Mouse (Mus musculus) thymus, adult 2 months (tissue): Measurements from ENCODE around the gene Atxn2l. TPM values are rescaled to one million over a fixed set of nuclear protein-coding genes. Genes with fewer than 3 reads are reported as not detected.
A peak's percentile ranks its signal among the peaks of the same experiment; 100 is the strongest.

Experiments
- DNase-seq: peaks from one replicate; pipeline ENCODE4 v3.0.0; 2021
- H3K27ac ChIP-seq: fragments of 200-500 bp; 2 replicates; pipeline ENCODE4 v1.5.1; 2012; ENCODE audit warnings: low read length, control low read depth; ENCODE audit not compliant: control insufficient read depth, insufficient read depth
- H3K27me3 ChIP-seq: fragments of 200-500 bp; 2 replicates; pipeline ENCODE4 v1.6.1; 2012; ENCODE audit warnings: mild to moderate bottlenecking, low read length, moderate library complexity, mixed read lengths; ENCODE audit not compliant: control insufficient read depth, insufficient read depth
- H3K36me3 ChIP-seq: fragments of 200-500 bp; 2 replicates; pipeline ENCODE4 v1.6.1; 2012; ENCODE audit warnings: mild to moderate bottlenecking, low read length, moderate library complexity; ENCODE audit not compliant: control insufficient read depth, insufficient read depth
- H3K4me1 ChIP-seq: fragments of 200-500 bp; replicated peaks from 2 replicates; pipeline ENCODE4 v1.6.1; 2012; ENCODE audit warnings: low read length; ENCODE audit not compliant: control insufficient read depth, insufficient read depth
- H3K4me3 ChIP-seq: fragments of 200-500 bp; 2 replicates; pipeline ENCODE4 v1.5.1; 2012; ENCODE audit warnings: mild to moderate bottlenecking, low read length, control low read depth, moderate library complexity; ENCODE audit not compliant: control insufficient read depth, insufficient read depth
- CTCF ChIP-seq: fragments of 200-500 bp; IDR thresholded peaks from 2 replicates; pipeline ENCODE4 v1.5.1; 2012; ENCODE audit warnings: mild to moderate bottlenecking, control low read depth, low read length, moderate library complexity, borderline replicate concordance; ENCODE audit not compliant: control insufficient read depth, poor library complexity, insufficient read depth; ENCODE audit errors: extremely low read depth
- POLR2A ChIP-seq: fragments of 200-500 bp; IDR thresholded peaks from 2 replicates; pipeline ENCODE4 v1.6.1; 2012; ENCODE audit warnings: mild to moderate bottlenecking, low read length, control low read depth, moderate library complexity; ENCODE audit not compliant: control insufficient read depth, poor library complexity, insufficient read depth; ENCODE audit errors: extremely low read depth
- WGBS: fragments of 180-500 bp; shearing (Covaris S2); methylation state at CpG from one replicate; pipeline ENCODE4 v1.1.7; 2018; 5-methylcytosine and 5-hydroxymethylcytosine counted together
- polyA plus RNA-seq: library from polyadenylated mRNA; depleted of rRNA; stranded (reverse); fragments of >200 nt; gene quantifications from 2 replicates; pipeline ENCODE4 v1.2.3, GENCODE M21; 2012; rRNA removed

Atxn2l gene
- 563 and 715 TPM in 2 replicates for polyA plus RNA-seq

DNA sequence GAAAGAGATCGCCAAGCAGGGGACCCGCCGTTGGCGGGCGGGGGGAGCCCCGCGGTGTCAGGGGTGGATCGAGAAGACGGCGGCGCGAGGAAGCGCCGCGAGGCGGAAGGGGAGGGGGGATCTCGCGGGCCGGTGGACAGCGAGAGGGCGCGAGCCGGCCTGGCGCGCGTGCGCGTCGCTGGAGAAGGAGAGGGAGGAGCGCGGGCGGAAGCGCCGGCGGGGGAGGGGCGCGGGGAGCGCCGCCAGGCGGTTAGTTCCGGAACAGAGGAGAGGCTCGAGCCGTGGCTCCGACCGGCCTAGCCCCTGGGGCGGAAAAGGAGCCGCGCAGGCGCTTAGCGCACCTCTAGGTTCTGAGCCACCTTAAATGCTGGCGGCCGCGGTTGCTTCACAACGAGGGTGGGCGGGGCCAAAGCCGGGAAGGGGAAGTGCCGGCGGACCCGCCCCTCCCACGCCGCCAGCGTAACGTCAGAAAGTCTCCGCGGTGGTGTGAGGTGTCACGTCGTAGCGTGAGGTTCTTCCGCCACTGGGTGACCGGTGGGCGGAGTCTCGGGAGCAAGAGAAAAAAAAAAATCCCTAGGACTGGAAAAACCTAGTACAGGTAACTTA, at the start of gene Atxn2l:
TSS of gene Atxn2l (minus strand) at position 165 of the 606 bp plus-strand sequence.
- WGBS = under 1% methylated on average over 69 of the region's 72 CpGs
- Histone ChIP-seq H3K4me1 (peaks cover 2% of the 10 kb centered on the region; the same call in 1 of the 2 replicates), H3K36me3 (peaks cover 28% of the 10 kb centered on the region), H3K4me3 (peak within 1 kb of the TSS; percentile 87), H3K27ac (peak within 1 kb of the TSS; percentile 88), H3K27me3 (no peaks in the 10 kb centered on the region)
- peak; percentile 81 for TF ChIP-seq CTCF
- peak; percentile 78 for TF ChIP-seq POLR2A
- peak; percentile 97 for DNase-seq

- 95% methylated on average over 2 of the region's 2 CpGs for WGBS
- Histone ChIP-seq H3K27me3 (no peaks in the 10 kb centered on the region), H3K4me3 (no peak overlapping the region), H3K36me3 (peaks cover 50% of the 10 kb centered on the region), H3K4me1 (no peaks in the 10 kb centered on the region), H3K27ac (no peak overlapping the region)
- DNase-seq = no peak
- no peak for TF ChIP-seq POLR2A
- no peak for TF ChIP-seq CTCF
Measured at GRCm38 (mm10) chr7:126545631-126546030, 42.4 kb upstream of the Atxn2l start.

DNA sequence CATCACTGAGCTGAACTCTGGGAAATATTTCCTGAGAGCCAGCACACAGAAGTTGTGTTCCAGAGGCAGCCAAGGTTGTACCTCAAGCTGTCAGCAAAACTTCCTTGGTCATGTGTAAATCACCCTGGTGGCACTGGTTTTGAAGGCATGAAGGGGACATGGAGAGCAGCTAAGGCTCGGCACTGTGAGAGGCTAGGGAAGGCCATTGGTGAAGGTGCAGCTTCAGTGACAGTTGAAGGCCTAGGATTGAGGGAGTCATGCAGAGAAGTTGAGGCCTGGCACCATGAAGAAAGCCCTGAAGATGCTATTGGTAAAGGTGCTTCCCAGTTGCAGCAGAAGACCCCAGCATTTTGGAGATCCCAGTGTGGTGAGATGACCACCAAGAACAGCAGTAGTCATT, 38.4 kb upstream of the Atxn2l start:
- no peak overlapping the region for H3K27ac ChIP-seq
- DNase-seq = no peak
- no peaks in the 10 kb centered on the region for H3K27me3 ChIP-seq
- TF ChIP-seq POLR2A = no peak
- WGBS = 91% methylated on average over 1 of the region's 1 CpGs
- no peaks in the 10 kb centered on the region for H3K4me1 ChIP-seq
- H3K36me3 ChIP-seq = peaks cover 13% of the 10 kb centered on the region
- no peak overlapping the region for H3K4me3 ChIP-seq

DNA sequence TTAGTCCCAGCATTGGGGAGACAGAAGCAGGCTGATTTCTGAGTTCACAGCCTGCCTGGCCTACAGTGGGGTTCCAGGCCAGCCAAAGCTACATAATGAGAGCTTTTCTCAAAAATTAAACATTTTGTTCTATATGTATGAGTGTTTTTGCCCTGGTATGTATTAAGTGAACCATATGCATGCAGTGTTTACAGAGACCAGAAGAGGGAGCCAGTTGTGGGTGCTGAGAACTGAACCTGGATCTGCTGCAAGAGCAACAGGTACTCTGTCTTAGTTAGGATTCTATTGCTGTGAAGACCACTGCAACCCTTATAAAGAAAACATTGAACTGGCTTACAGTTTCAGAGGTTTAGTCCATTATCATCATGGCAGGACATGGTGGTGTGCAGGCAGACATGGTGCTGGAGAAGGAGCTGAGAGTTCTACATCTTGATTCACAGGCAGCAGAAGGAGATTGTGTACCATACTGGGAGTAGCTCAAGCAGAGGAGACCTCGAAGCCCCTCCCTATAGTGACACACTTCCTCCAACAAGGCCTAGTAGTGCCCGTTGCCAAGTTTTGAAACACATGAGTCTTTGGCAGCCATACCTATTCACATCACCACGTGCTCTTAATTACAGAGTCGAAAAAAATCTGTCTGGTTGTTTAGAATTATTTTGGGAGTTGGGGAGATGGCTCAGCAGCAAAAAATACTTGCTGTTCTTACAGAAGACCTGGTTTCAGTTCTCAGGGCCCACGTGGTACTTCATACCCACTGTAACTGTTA, 34.8 kb upstream of the Atxn2l start:
- DNase-seq = peak; percentile 23

DNA sequence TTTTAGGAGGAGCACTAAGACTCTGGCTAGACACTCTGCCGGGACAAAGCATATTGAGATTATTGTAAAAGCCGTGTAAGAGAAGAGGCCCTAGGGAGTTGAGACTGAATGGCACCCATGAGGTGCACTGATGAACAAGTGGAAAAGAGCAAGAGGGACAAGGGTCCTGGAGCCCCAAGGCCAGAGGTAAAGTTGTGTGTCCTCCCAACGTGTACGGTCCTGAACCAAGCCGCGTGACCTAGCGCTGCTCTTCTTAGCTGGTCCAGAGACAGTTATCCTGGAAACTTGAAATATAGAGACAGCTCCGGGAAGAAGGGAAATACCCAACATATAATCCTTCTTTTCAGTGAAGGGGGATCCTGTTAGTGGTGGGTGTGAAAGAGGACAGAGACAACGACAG, 33.2 kb upstream of the Atxn2l start:
- Histone ChIP-seq H3K27me3 (peaks cover 5% of the 10 kb centered on the region; the same call in 1 of the 2 replicates), H3K4me3 (no peak overlapping the region), H3K4me1 (no peaks in the 10 kb centered on the region; the same call in 1 of the 2 replicates), H3K27ac (no peak overlapping the region), H3K36me3 (no peaks in the 10 kb centered on the region)
- WGBS = 84% methylated on average over 9 of the region's 9 CpGs
- no peak for TF ChIP-seq POLR2A
- TF ChIP-seq CTCF = no peak
- no peak for DNase-seq

More for the DNA sequence above, 34.8 kb upstream of the Atxn2l start:
- TF ChIP-seq CTCF (no peak), POLR2A (no peak)
- WGBS = 84% methylated on average over 5 of the region's 5 CpGs
- peaks cover 5% of the 10 kb centered on the region; the same call in 1 of the 2 replicates for H3K27me3 ChIP-seq
- no peaks in the 10 kb centered on the region; the same call in 1 of the 2 replicates for H3K4me1 ChIP-seq
- no peaks in the 10 kb centered on the region for H3K36me3 ChIP-seq
- H3K27ac ChIP-seq = no peak overlapping the region
- no peak overlapping the region for H3K4me3 ChIP-seq

- Histone ChIP-seq H3K4me3 (peak overlapping the region; percentile 5), H3K27me3 (peaks cover 5% of the 10 kb centered on the region; the same call in 1 of the 2 replicates), H3K27ac (no peak overlapping the region), H3K4me1 (no peaks in the 10 kb centered on the region; the same call in 1 of the 2 replicates), H3K36me3 (no peaks in the 10 kb centered on the region)
- no peak for DNase-seq
- TF ChIP-seq POLR2A (no peak), CTCF (no peak)
- WGBS = 4% methylated on average over 28 of the region's 28 CpGs
Measured at GRCm38 (mm10) chr7:126535766-126536165, 32.5 kb upstream of the Atxn2l start.
